Mouse (Mus musculus) gastrocnemius, postnatal 4 days (tissue): Measurements from ENCODE around the gene Paox. TPM values are rescaled to one million over a fixed set of nuclear protein-coding genes. Genes with fewer than 3 reads are reported as not detected.
"Not testable (repeated sequence)": the region's sequence is repeated elsewhere in the genome, so short reads cannot be mapped to it uniquely, and the experiment has no call there.

ENCODE experiments used
- DNase-seq, 2 experiments: peaks; one replicate each; pipeline ENCODE4 v3.0.0; 2021 to 2022; ENCODE audit warnings: low spot score in 2 of 2, mixed read lengths in 2 of 2
- total RNA-seq, 2 experiments: library from RNA; stranded (reverse); gene quantifications; 2 replicates each; pipeline ENCODE4 v1.2.3; 2021

Gene Paox
- total RNA-seq, 2 experiments from 2014 or later, result 6.6 to 7.0 TPM

- DNase-seq, result peak; percentile 75 to 89
Observed at GRCm38 (mm10) chr7:140116329-140117054, 893 bp downstream of the Paox start, which contains the start of gene Echs1. Gene Echs1 (minus strand): TSS chr7:140116476.

- DNase-seq, result no peak
Observed at GRCm38 (mm10) chr7:140120484-140120883, 4.9 kb downstream of the Paox start.

GRCm38 (mm10) chr7:140121338-140121910 is 5.8 kb downstream of the Paox start:
- no peak for DNase-seq

GRCm38 (mm10) chr7:140122765-140123164 is 7.2 kb downstream of the Paox start:
- no peak for DNase-seq

- DNase-seq, result no peak
Observed at GRCm38 (mm10) chr7:140124382-140124781, 8.8 kb downstream of the Paox start.

- peak; percentile 86 to 95 for DNase-seq
Observed at GRCm38 (mm10) chr7:140125278-140126021, 9.9 kb downstream of the Paox start.

- no peak for DNase-seq
Observed at GRCm38 (mm10) chr7:140126022-140126350, 10.4 kb downstream of the Paox start.

- DNase-seq, result no peak
Observed at GRCm38 (mm10) chr7:140126934-140127333, 11.3 kb downstream of the Paox start.

GRCm38 (mm10) chr7:140127911-140128310 is 12.3 kb downstream of the Paox start:
- no peak for DNase-seq

- not testable (repeated sequence) for DNase-seq
Observed at GRCm38 (mm10) chr7:140132184-140132583, 16.6 kb downstream of the Paox start.

GRCm38 (mm10) chr7:140134033-140134432 is 18.4 kb downstream of the Paox start:
- DNase-seq, result not testable (repeated sequence)

GRCm38 (mm10) chr7:140135106-140135770 is 19.6 kb downstream of the Paox start:
- DNase-seq, result no peak

GRCm38 (mm10) chr7:140137135-140138020 is 21.8 kb downstream of the Paox start, which contains the start of gene Mtg1:
Gene Mtg1 (plus strand): TSS chr7:140137564.
- peak; percentile 96 to 97 for DNase-seq

- no peak for DNase-seq
Observed at GRCm38 (mm10) chr7:140138021-140138310, 22.4 kb downstream of the Paox start.

GRCm38 (mm10) chr7:140141350-140141749 is 25.8 kb downstream of the Paox start:
- peak in 1 of 2 experiments; percentile 55 for DNase-seq

- DNase-seq, result no peak
Observed at GRCm38 (mm10) chr7:140144550-140144949, 29.0 kb downstream of the Paox start.

GRCm38 (mm10) chr7:140153383-140153782 is 37.8 kb downstream of the Paox start:
- peak in 1 of 2 experiments; percentile 47 for DNase-seq

- DNase-seq, result no peak
Observed at GRCm38 (mm10) chr7:140153829-140154217, 38.2 kb downstream of the Paox start.

GRCm38 (mm10) chr7:140154218-140154927 is 38.8 kb downstream of the Paox start, which contains the start of gene Sprn:
Gene Sprn (minus strand): TSS chr7:140154877.
- no peak for DNase-seq

- DNase-seq, result no peak
Observed at GRCm38 (mm10) chr7:140160363-140160762, 44.8 kb downstream of the Paox start.
